Mouse (Mus musculus) naive thymus-derived CD4-positive, alpha-beta T cell, adult 2 months (primary cell): ENCODE measurements around the gene Dmwd.

Experiments
- DNase-seq: peaks from one replicate; pipeline ENCODE4 v3.0.0-alpha.2; 2011; ENCODE audit warnings: low read depth

Gene Dmwd

GRCm38 (mm10) chr7:19075723-19076585 is at the start of gene Dmwd:
Gene Dmwd, plus strand, starts transcription at chr7:19076227.
- DNase-seq, result peak; percentile 57

- no peak for DNase-seq
Observed at GRCm38 (mm10) chr7:19028067-19028466, 48.0 kb upstream of the Dmwd start.

- peak; percentile 69 for DNase-seq
Observed at GRCm38 (mm10) chr7:19029084-19029653, 46.9 kb upstream of the Dmwd start.

GRCm38 (mm10) chr7:19031641-19032040 is 44.4 kb upstream of the Dmwd start:
- DNase-seq, result no peak

- no peak for DNase-seq
Observed at GRCm38 (mm10) chr7:19044616-19045015, 31.4 kb upstream of the Dmwd start.

- DNase-seq, result no peak
Observed at GRCm38 (mm10) chr7:19046286-19047069, 29.5 kb upstream of the Dmwd start.

GRCm38 (mm10) chr7:19048006-19048527 is 28.0 kb upstream of the Dmwd start:
- no peak for DNase-seq

GRCm38 (mm10) chr7:19049252-19049651 is 26.8 kb upstream of the Dmwd start:
- DNase-seq, result no peak

- DNase-seq, result no peak
Observed at GRCm38 (mm10) chr7:19050172-19050571, 25.9 kb upstream of the Dmwd start.

GRCm38 (mm10) chr7:19051161-19051560 is 24.9 kb upstream of the Dmwd start:
- DNase-seq, result no peak

GRCm38 (mm10) chr7:19052345-19053135 is 23.5 kb upstream of the Dmwd start:
- DNase-seq, result no peak

- DNase-seq, result no peak
Observed at GRCm38 (mm10) chr7:19053136-19053532, 22.9 kb upstream of the Dmwd start.

GRCm38 (mm10) chr7:19054047-19054776 is 21.8 kb upstream of the Dmwd start, which contains the start of gene Rsph6a:
Gene Rsph6a, plus strand, starts transcription at chr7:19054690.
- DNase-seq, result no peak

- no peak for DNase-seq
Observed at GRCm38 (mm10) chr7:19054777-19055076, 21.3 kb upstream of the Dmwd start.

- no peak for DNase-seq
Observed at GRCm38 (mm10) chr7:19055108-19055507, 20.9 kb upstream of the Dmwd start.

GRCm38 (mm10) chr7:19057405-19057804 is 18.6 kb upstream of the Dmwd start:
- DNase-seq, result no peak

GRCm38 (mm10) chr7:19065896-19066295 is 10.1 kb upstream of the Dmwd start:
- no peak for DNase-seq

- peak; percentile 25 for DNase-seq
Observed at GRCm38 (mm10) chr7:19067063-19067462, 9.0 kb upstream of the Dmwd start.

GRCm38 (mm10) chr7:19067935-19068334 is 8.1 kb upstream of the Dmwd start:
- DNase-seq, result no peak

- peak; percentile 92 for DNase-seq
Observed at GRCm38 (mm10) chr7:19068707-19069106, 7.3 kb upstream of the Dmwd start.

GRCm38 (mm10) chr7:19069500-19069899 is 6.5 kb upstream of the Dmwd start:
- peak; percentile 59 for DNase-seq
